Mouse (Mus musculus) limb, embryonic 15.5 days (tissue): ENCODE measurements around the gene Atp8a1. TPM values are rescaled to one million over a fixed set of nuclear protein-coding genes. Genes with fewer than 3 reads are reported as not detected.

Experiments used
- ATAC-seq: fragments of 200-750 bp; cut with Nextera tagmentation; 2 replicates; pipeline ENCODE4 v1.8.0; 2017; ENCODE audit warnings: low read depth, moderate TSS enrichment; ENCODE audit not compliant: insufficient number of reproducible peaks, low FRiP score, low TSS enrichment
- H3K27ac ChIP-seq: fragments of 300-500 bp; sonication (generic); 2 replicates; pipeline ENCODE4 v1.5.1; 2015; ENCODE audit warnings: moderate library complexity, mild to moderate bottlenecking, inconsistent platforms
- H3K27me3 ChIP-seq: fragments of 300-500 bp; sonication (generic); 2 replicates; pipeline ENCODE4 v1.6.1; 2015; ENCODE audit warnings: inconsistent platforms
- H3K36me3 ChIP-seq: fragments of 300-500 bp; sonication (generic); 2 replicates; pipeline ENCODE4 v1.6.1; 2015; ENCODE audit warnings: inconsistent platforms
- H3K4me1 ChIP-seq: fragments of 300-500 bp; sonication (generic); 2 replicates; pipeline ENCODE4 v1.6.1; 2015; ENCODE audit warnings: inconsistent platforms
- H3K4me2 ChIP-seq: fragments of 300-500 bp; sonication (generic); 2 replicates; pipeline ENCODE4 v1.6.1; 2015; ENCODE audit warnings: mild to moderate bottlenecking, inconsistent platforms
- H3K4me3 ChIP-seq: fragments of 300-500 bp; sonication (generic); 2 replicates; pipeline ENCODE4 v1.5.1; 2015; ENCODE audit warnings: mild to moderate bottlenecking, inconsistent platforms
- H3K9ac ChIP-seq: fragments of 300-500 bp; sonication (generic); 2 replicates; pipeline ENCODE4 v1.6.1; 2015; ENCODE audit warnings: inconsistent platforms
- H3K9me3 ChIP-seq: fragments of 300-500 bp; sonication (generic); 2 replicates; pipeline ENCODE4 v1.6.1; 2016; ENCODE audit warnings: inconsistent platforms
- WGBS: fragments of 180-500 bp; shearing (Covaris S2); methylation state at CpG from one replicate; pipeline ENCODE4 v1.1.7; 2015; 5-methylcytosine and 5-hydroxymethylcytosine counted together
- polyA plus RNA-seq: library from polyadenylated mRNA; unstranded; fragments of >200 nt; fragmentation: Nextera tagmentation; extraction: Ambion mirVana; gene quantifications from 2 replicates; pipeline ENCODE4 v1.2.1, GENCODE M21; 2015

The Atp8a1 gene
- polyA plus RNA-seq, 1 experiment from 2014 or later, result 6.5 TPM

DNA sequence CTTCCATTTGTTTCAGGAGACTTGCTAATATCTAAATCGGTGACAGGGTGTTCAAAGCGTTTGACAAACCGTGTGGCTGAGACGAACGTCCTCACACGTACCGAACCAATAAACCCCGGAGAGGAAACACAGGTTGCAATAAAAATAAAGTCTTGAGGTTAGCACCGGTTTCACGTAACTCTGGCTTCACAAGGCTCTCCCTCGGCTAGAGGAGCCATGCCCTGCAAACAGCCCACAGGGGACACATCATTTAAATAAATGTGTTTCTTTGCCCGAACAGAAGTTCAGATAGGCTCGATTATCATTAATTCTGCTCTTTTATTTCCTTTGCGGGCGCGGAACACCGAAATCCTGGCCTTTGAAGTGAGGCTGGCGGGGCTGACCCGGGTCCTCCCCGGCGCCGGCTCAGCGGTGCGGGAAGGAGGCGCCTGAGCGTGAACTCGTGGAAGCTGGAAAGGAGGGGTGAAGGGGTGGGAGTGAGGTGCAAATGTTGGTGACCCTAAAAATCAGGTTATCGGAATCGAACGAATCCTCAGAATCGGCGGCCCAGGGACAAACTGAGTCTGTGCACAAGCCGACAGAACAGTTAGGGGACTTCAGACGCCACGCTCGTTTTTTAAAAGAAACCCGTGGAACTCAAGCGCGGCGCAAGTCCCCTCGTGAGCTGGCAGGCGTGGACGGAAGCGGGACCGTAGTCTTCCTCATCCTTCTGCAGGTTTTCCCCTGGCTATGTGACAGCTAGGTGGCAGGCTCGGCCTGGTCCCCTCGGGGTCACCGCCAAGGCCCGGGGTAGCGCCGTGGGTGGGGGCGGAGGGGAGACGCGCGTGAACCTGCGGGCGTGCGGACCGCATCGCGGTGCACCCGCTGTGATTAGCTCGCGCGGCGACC lies 240.1 kb downstream of the Atp8a1 start:
- ATAC-seq, result no peak
- peaks cover 27% of the 10 kb centered on the region for H3K4me1 ChIP-seq
- peaks cover 81% of the 10 kb centered on the region for H3K27me3 ChIP-seq
- peak overlapping the region; percentile 52 for H3K4me3 ChIP-seq
- no peaks in the 10 kb centered on the region for H3K36me3 ChIP-seq
- H3K27ac ChIP-seq, result no peak overlapping the region
- H3K9ac ChIP-seq, result peak overlapping the region; percentile 26; the same call in 1 of the 2 replicates
- WGBS, result 1% methylated on average over 62 of the region's 66 CpGs
- H3K4me2 ChIP-seq, result peak overlapping the region; percentile 93
- no peaks in the 10 kb centered on the region for H3K9me3 ChIP-seq

DNA sequence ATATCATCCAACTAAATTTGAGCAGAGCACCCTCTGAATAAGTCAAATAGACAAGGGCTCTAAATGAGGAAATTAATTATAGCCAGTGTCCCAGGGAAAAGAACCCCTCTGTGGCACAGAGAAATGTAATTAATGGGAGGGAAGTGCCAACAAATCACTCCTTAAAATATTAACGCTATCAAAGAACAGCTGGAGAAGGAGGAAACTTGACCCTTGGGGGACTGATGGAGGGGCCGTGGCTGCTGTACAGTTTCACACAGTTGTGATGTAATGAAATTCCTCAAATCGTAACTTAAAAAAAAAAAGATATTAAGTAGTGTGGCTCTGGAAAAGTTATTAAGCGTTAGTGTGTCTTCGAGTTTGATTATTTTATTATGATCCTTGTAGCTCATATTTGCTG lies 241.3 kb downstream of the Atp8a1 start:
- no peaks in the 10 kb centered on the region for H3K9me3 ChIP-seq
- no peaks in the 10 kb centered on the region for H3K36me3 ChIP-seq
- 22% methylated on average over 5 of the region's 5 CpGs for whole genome bisulfite sequencing
- no peak overlapping the region for H3K9ac ChIP-seq
- H3K4me3 ChIP-seq, result no peak overlapping the region
- H3K27me3 ChIP-seq, result peaks cover 75% of the 10 kb centered on the region
- no peak for ATAC-seq
- no peak overlapping the region for H3K4me2 ChIP-seq
- H3K27ac ChIP-seq, result no peak overlapping the region
- H3K4me1 ChIP-seq, result peaks cover 27% of the 10 kb centered on the region

DNA sequence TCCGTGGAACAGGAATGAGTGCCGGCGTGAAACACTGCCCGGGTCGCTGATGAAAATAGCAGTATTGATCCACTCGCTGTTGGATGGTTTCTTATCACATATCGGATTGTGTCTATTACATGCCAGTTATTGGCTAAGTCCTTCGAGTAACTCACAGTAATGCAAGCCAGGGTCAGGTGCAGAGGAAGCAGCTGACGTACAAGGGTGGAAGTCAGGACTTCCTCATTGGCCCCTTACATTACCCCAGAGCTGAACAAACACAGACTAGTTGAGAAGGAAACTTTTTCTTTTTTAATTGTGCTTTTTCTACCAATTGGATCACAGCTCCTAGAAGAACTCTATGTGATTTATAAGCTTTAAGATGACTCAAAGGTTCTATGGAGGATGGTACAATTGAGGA lies 247.3 kb downstream of the Atp8a1 start:
- Histone ChIP-seq H3K4me1 (no peaks in the 10 kb centered on the region), H3K36me3 (no peaks in the 10 kb centered on the region), H3K27me3 (peaks cover 23% of the 10 kb centered on the region), H3K27ac (no peak overlapping the region), H3K4me3 (no peak overlapping the region), H3K4me2 (no peak overlapping the region), H3K9ac (no peak overlapping the region), H3K9me3 (no peaks in the 10 kb centered on the region)
- ATAC-seq, result no peak
- WGBS, result 80% methylated on average over 9 of the region's 9 CpGs

DNA sequence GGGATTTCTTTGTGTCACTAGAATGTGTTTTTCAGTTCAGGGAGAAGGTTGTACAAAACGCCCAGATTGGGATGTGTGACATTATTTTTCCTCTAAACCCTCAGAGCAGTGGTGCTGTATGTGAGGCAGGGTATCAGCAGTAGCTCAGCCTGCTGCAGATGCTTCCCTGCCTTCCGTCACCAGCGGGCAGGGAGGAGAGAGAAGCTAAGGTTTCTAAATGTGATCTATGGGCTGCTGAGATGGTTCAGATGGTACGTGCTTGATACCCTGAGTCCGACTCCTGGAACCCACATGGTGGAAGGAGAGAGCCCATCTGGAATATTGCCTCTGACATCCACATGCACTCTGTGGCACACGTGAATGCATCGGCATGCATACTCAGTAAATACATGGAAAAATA lies 251.6 kb downstream of the Atp8a1 start:
- no peak for ATAC-seq
- Histone ChIP-seq H3K4me1 (no peaks in the 10 kb centered on the region), H3K9me3 (no peaks in the 10 kb centered on the region), H3K36me3 (no peaks in the 10 kb centered on the region), H3K27ac (no peak overlapping the region), H3K9ac (no peak overlapping the region), H3K4me2 (no peak overlapping the region), H3K4me3 (no peak overlapping the region), H3K27me3 (peaks cover 6% of the 10 kb centered on the region; the same call in 1 of the 2 replicates)
- WGBS, result 58% methylated on average over 7 of the region's 7 CpGs

DNA sequence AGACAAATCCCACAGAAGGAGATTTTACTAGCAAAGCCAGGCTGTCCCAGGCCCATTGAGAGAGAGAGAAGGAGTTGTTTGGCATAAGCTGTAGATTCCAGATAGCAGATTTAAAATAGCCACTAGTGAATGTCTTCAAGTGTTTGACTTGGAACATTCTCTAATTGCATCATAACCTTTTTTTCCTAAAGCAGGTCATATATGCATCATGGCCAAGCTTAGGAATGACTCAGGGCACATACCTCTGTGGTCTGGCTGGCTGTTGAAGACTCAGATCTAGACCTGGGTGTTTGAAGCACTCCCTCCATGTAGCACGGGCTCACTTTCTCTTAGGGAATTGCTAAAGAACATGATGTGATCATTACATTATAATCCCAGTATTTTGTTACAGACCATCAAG lies 252.2 kb downstream of the Atp8a1 start:
- WGBS, result 52% methylated on average over 1 of the region's 1 CpGs
- Histone ChIP-seq H3K27ac (no peak overlapping the region; the same call in 1 of the 2 replicates), H3K27me3 (peaks cover 6% of the 10 kb centered on the region; the same call in 1 of the 2 replicates), H3K4me2 (no peak overlapping the region), H3K9me3 (no peaks in the 10 kb centered on the region), H3K9ac (no peak overlapping the region), H3K36me3 (no peaks in the 10 kb centered on the region), H3K4me3 (no peak overlapping the region), H3K4me1 (no peaks in the 10 kb centered on the region)
- no peak for ATAC-seq

DNA sequence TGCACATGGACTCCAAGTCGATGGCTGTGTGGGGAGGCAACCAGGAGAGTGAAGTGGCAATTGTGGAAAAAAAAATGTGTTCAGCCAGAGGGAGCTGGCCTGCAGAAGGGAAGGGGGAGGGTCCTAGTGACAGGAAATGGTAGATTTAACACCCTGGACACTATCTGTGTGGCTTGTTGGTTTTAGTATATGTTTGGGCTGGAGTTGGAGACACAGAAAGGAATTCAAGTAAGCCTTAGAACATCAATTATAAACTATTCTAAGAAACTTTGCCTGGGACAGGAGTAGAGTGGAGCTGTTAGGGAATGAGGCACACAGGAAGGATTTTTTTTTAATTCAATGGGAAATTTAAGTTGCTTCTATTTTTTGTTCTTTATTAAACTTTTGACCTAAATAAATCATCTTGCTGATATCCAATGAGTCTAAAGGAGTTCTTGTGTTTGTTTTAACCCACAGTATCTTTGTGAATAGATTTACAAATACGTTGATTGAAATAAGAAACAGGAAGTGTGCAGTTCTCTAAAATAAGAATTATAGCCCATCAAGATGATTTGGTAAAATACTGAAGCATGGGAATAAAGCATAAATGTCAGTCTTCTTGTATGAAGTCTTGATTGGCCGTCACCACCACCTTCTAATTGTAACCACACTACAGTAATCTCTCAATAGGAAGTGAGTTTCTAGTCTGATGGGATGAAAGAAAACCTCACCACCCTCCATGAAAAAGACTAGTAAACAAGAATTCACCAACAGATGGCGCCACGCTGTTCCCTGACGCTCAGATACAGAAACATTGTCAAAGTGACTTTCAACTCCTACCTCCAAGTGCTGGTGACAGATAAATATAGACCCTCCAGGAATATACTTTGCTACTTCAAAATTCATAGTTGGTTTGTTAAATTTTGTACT lies 267.3 kb downstream of the Atp8a1 start:
- H3K27me3 ChIP-seq, result no peaks in the 10 kb centered on the region; the same call in 1 of the 2 replicates
- H3K9me3 ChIP-seq, result no peaks in the 10 kb centered on the region
- WGBS, result 45% methylated on average over 6 of the region's 6 CpGs
- no peak overlapping the region for H3K4me2 ChIP-seq
- H3K4me3 ChIP-seq, result no peak overlapping the region
- no peak overlapping the region for H3K9ac ChIP-seq
- H3K27ac ChIP-seq, result no peak overlapping the region
- ATAC-seq, result no peak
- no peaks in the 10 kb centered on the region for H3K4me1 ChIP-seq
- no peaks in the 10 kb centered on the region for H3K36me3 ChIP-seq

DNA sequence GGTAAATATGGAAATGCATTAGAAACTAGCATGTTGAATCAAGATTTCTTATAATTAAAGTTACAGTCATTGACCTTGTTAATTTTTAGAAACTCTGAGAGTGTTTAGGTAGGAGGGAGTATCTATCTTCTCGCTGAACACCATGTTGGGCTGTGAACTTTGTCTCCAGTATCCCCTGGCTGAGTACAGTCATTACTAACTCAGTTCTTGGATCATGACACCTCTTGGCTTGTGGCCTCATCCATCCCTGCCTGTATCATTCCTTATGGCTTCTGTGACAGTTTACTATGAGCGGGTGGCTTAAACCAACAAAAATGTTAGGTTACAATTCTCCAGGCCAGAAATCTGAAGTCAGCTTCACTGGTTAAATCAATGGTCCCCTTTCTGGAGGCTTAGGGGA lies 271.5 kb downstream of the Atp8a1 start:
- WGBS, result 89% methylated on average over 2 of the region's 2 CpGs
- ATAC-seq, result no peak
- no peaks in the 10 kb centered on the region for H3K36me3 ChIP-seq

DNA sequence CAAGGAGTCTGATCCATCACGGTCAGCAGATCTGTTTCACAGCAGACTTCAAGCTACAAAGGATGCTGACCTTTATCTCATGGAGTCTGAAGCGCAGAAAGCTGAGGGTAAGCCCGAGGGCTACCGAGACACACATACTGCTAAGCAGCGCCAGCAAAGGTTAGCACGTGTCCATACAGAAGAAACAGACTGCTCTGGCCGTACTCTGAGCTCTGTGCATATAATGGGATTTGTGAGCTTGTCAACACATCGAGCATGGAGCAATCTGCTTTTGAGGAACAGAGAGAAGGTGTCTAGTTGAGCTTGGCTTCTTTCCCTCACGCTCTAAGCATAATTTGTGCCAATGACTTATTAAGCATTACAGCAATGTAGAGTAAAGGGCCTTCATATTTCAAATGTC lies 273.2 kb downstream of the Atp8a1 start:
- Histone ChIP-seq H3K36me3 (no peaks in the 10 kb centered on the region), H3K4me1 (no peaks in the 10 kb centered on the region), H3K27me3 (no peaks in the 10 kb centered on the region), H3K9ac (no peak overlapping the region), H3K9me3 (no peaks in the 10 kb centered on the region), H3K27ac (no peak overlapping the region), H3K4me3 (no peak overlapping the region), H3K4me2 (no peak overlapping the region)
- 80% methylated on average over 9 of the region's 9 CpGs for WGBS
- ATAC-seq, result no peak

More for the DNA sequence above, 271.5 kb downstream of the Atp8a1 start:
- Histone ChIP-seq H3K9ac (no peak overlapping the region), H3K4me2 (no peak overlapping the region), H3K4me1 (no peaks in the 10 kb centered on the region), H3K27me3 (no peaks in the 10 kb centered on the region), H3K4me3 (no peak overlapping the region), H3K27ac (no peak overlapping the region), H3K9me3 (no peaks in the 10 kb centered on the region)

DNA sequence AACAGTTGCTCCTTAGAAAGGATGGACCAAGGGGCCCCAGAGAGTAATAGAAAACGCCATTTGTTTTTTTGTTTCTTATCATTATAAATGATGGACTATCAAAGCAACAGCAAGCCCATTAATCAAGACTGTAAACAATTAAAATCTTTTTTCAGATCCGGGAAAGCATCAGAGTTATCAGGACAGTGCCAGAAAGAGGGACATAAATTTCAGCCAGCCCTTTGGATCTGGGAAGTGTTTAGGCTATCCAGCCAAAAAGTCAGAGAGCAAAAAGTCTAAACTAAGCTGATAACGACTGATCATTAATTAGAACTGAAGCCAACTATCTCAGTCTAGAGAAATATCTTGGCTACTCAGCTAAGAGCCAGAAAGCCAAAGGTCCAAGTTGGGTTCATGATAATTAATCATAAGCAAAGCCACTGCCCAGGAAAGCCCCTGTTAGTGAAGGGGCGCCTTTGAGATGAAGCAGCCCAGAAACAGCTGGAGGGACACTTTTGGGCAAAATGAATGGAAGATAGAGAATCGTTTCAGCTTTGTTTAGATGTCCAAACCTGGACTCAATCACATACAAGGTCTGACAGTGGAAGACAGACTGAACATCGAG lies 274.6 kb downstream of the Atp8a1 start:
- Histone ChIP-seq H3K27me3 (no peaks in the 10 kb centered on the region), H3K4me2 (no peak overlapping the region), H3K36me3 (no peaks in the 10 kb centered on the region), H3K9ac (no peak overlapping the region), H3K9me3 (no peaks in the 10 kb centered on the region), H3K4me3 (no peak overlapping the region), H3K4me1 (no peaks in the 10 kb centered on the region), H3K27ac (no peak overlapping the region)
- ATAC-seq, result no peak
- 55% methylated on average over 6 of the region's 6 CpGs for WGBS
